Comparison of ENCODE assay signal across 11 mouse cellular contexts in the genomic region with DNA sequence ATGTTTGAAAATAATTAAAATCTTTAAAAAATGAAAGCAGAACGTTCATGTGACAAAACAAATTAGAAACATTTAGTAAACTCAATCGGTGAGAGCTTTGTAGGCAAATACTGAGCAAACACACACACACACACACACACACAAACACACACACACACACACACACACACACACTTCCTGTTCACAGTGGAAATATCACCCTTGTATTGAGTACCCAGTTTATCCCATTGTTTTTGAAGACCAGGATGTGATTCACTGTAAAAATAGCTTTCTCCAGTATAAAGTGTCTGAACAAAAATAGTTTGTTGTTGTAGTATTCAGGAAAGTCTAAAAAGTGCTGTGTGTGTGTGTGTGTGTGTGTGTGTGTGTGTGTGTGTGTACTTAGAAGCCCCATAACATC.
A peak's percentile ranks its signal among the peaks of the same experiment; 100 is the strongest.
DNase-seq lines count a peak whose midpoint lies in the region; ATAC-seq and TF ChIP-seq lines count a peak whose summit lies in the region.
"Had no signal": no experiment of that assay in that cellular context is flagged by ENCODE, and none has a peak within 500 bp of the region (broad histone marks: within the 10 kb centered on the region; RNA-seq: fewer than 3 reads in every experiment).

No protein-coding gene starts in this region.

- H3K4me3 ChIP-seq in liver, postnatal 0 days (ENCODE audit: low read depth, low read length): no peak overlapping the region
- H3K4me3 ChIP-seq in heart, embryonic 12.5 days: no peak overlapping the region
- no peak overlapping the region for H3K4me3 ChIP-seq in forebrain, embryonic 14.5 days (ENCODE audit: low read depth, low read length)
- no peak overlapping the region for H3K4me3 ChIP-seq in cerebellum, adult 2 months (replicated peaks; ENCODE audit: insufficient read depth, low read depth, low read length)
- H3K4me3 ChIP-seq: heart, embryonic 13.5 days; limb, embryonic 13.5 days had no signal

- no peak for ATAC-seq in liver, postnatal 0 days
- 0 out of 2 replicates have a peak, but pooled peaks have one; percentile 36 for ATAC-seq in heart, embryonic 12.5 days (ENCODE audit: insufficient number of reproducible peaks, low FRiP score)
- no peak for ATAC-seq in forebrain, embryonic 14.5 days

- H3K27me3 ChIP-seq in liver, postnatal 0 days (ENCODE audit: insufficient read depth, low read length): no peaks in the 10 kb centered on the region
- no peaks in the 10 kb centered on the region for H3K27me3 ChIP-seq in heart, embryonic 12.5 days (replicated peaks)
- H3K27me3 ChIP-seq in forebrain, embryonic 14.5 days (replicated peaks; ENCODE audit: control insufficient read depth, insufficient read depth, low read length): no peaks in the 10 kb centered on the region
- H3K27me3 ChIP-seq in cerebellum, adult 2 months (ENCODE audit: control insufficient read depth, insufficient read depth, low read length): no peaks in the 10 kb centered on the region
- H3K27me3 ChIP-seq: heart, embryonic 13.5 days; limb, embryonic 13.5 days had no signal

- no peak for TF ChIP-seq POLR2A in cerebellum, adult 2 months (IDR thresholded peaks at IDR 0.05; ENCODE audit: borderline replicate concordance, insufficient read depth, low read length)

- H3K9me3 ChIP-seq in liver, postnatal 0 days (ENCODE audit: low read length): no peaks in the 10 kb centered on the region
- no peaks in the 10 kb centered on the region for H3K9me3 ChIP-seq in heart, embryonic 12.5 days (replicated peaks)
- no peaks in the 10 kb centered on the region for H3K9me3 ChIP-seq in forebrain, embryonic 14.5 days (replicated peaks; ENCODE audit: control insufficient read depth, low read length)
- H3K9me3 ChIP-seq: heart, embryonic 13.5 days; limb, embryonic 13.5 days had no signal

- H3K9ac ChIP-seq in liver, postnatal 0 days (replicated peaks): no peak overlapping the region
- H3K9ac ChIP-seq in heart, embryonic 12.5 days: no peak overlapping the region
- H3K9ac ChIP-seq in forebrain, embryonic 14.5 days (ENCODE audit: low read length): no peak overlapping the region
- H3K9ac ChIP-seq: heart, embryonic 13.5 days; limb, embryonic 13.5 days had no signal

- DNase-seq in liver, postnatal 0 days: no peak
- DNase-seq in liver: no peak
- peak; percentile 74 for DNase-seq in kidney, postnatal 14 days
- DNase-seq in skeletal muscle tissue, adult 2 months (ENCODE audit: low read depth, low spot score): peak; percentile 8
- no peak for DNase-seq in forebrain, embryonic 14.5 days (ENCODE audit: low spot score)
- DNase-seq in cerebellum, adult 2 months: no peak
- DNase-seq in thymus, postnatal 4 days: no peak

- whole genome bisulfite sequencing in liver, postnatal 0 days (ENCODE audit: insufficient replicate concordance): 52% methylated on average over 2 of the region's 2 CpGs
- WGBS in heart, embryonic 12.5 days: 72% methylated on average over 2 of the region's 2 CpGs
- 91% methylated on average over 2 of the region's 2 CpGs for WGBS in forebrain, embryonic 14.5 days
- 33% methylated on average over 2 of the region's 2 CpGs for WGBS in cerebellum, adult 2 months

- no peaks in the 10 kb centered on the region for H3K4me1 ChIP-seq in liver, postnatal 0 days (ENCODE audit: insufficient read depth)
- H3K4me1 ChIP-seq in heart, embryonic 12.5 days (replicated peaks): no peaks in the 10 kb centered on the region
- H3K4me1 ChIP-seq in forebrain, embryonic 14.5 days (ENCODE audit: control insufficient read depth, insufficient read depth, low read length): no peaks in the 10 kb centered on the region
- no peaks in the 10 kb centered on the region for H3K4me1 ChIP-seq in cerebellum, adult 2 months (ENCODE audit: control insufficient read depth, insufficient read depth, low read length)
- H3K4me1 ChIP-seq: heart, embryonic 13.5 days; limb, embryonic 13.5 days had no signal

- H3K36me3 ChIP-seq in liver, postnatal 0 days (replicated peaks; ENCODE audit: insufficient read depth, low read length): no peaks in the 10 kb centered on the region
- H3K36me3 ChIP-seq in heart, embryonic 12.5 days: no peaks in the 10 kb centered on the region
- H3K36me3 ChIP-seq in forebrain, embryonic 14.5 days (ENCODE audit: control insufficient read depth, insufficient read depth, low read length): no peaks in the 10 kb centered on the region
- H3K36me3 ChIP-seq: heart, embryonic 13.5 days; limb, embryonic 13.5 days had no signal

- TF ChIP-seq CTCF in liver, postnatal 0 days (IDR thresholded peaks at IDR 0.05; ENCODE audit: low read depth): no peak
- TF ChIP-seq CTCF in cerebellum, adult 2 months (IDR thresholded peaks at IDR 0.05; ENCODE audit: borderline replicate concordance, insufficient read depth, low read depth, low read length): no peak

- 0 out of 2 replicates have a peak, but pooled peaks have one; percentile 23 for TF ChIP-seq EP300 in liver, postnatal 0 days (IDR thresholded peaks at IDR 0.05; ENCODE audit: low read depth)

- no peak overlapping the region for H3K27ac ChIP-seq in liver, postnatal 0 days (ENCODE audit: low read depth)
- H3K27ac ChIP-seq in heart, embryonic 12.5 days (ENCODE audit: poor library complexity, severe bottlenecking): no peak overlapping the region
- no peak overlapping the region for H3K27ac ChIP-seq in forebrain, embryonic 14.5 days (ENCODE audit: low read depth, low read length)
- no peak overlapping the region for H3K27ac ChIP-seq in cerebellum, adult 2 months (ENCODE audit: insufficient read depth, low read length)
- H3K27ac ChIP-seq: heart, embryonic 13.5 days; limb, embryonic 13.5 days; macrophage had no signal

- H3K4me2 ChIP-seq in liver, postnatal 0 days (ENCODE audit: low read depth, low read length): no peak overlapping the region
- H3K4me2 ChIP-seq in heart, embryonic 12.5 days: no peak overlapping the region
- no peak overlapping the region for H3K4me2 ChIP-seq in forebrain, embryonic 14.5 days (ENCODE audit: low read length)
- H3K4me2 ChIP-seq: heart, embryonic 13.5 days; limb, embryonic 13.5 days had no signal

Comparison
In these comparisons a context has a peak if more than half of its experiments do, and no peak if none do; other contexts are left out.
1. DNase-seq: peak in kidney, postnatal 14 days (single experiment) and skeletal muscle tissue, adult 2 months (single experiment); none in liver, postnatal 0 days (single experiment), liver (single experiment), forebrain, embryonic 14.5 days (single experiment), cerebellum, adult 2 months (0 of 2) and thymus, postnatal 4 days (single experiment).